Mouse (Mus musculus) embryonic facial prominence, embryonic 11.5 days (tissue): ENCODE results near the gene Spo11. TPM values are rescaled to one million over a fixed set of nuclear protein-coding genes. Genes with fewer than 3 reads are reported as not detected.

Source experiments
- ATAC-seq: fragments of 200-750 bp; cut with Nextera tagmentation; replicated peaks from 2 replicates; pipeline ENCODE4 v1.8.0; 2017; ENCODE audit warnings: low read depth; ENCODE audit not compliant: insufficient number of reproducible peaks, low FRiP score, low TSS enrichment
- DNase-seq: peaks from one replicate; pipeline ENCODE4 v3.0.0-alpha.2; 2015; ENCODE audit warnings: low spot score
- H3K27ac ChIP-seq: fragments of 300-500 bp; sonication (generic); replicated peaks from 2 replicates; pipeline ENCODE4 v1.5.1; 2014; ENCODE audit warnings: mild to moderate bottlenecking, low read depth, low read length, control low read depth
- H3K27me3 ChIP-seq: fragments of 300-500 bp; sonication (generic); 2 replicates; pipeline ENCODE4 v1.6.1; 2014; ENCODE audit warnings: mild to moderate bottlenecking, low read length, moderate library complexity, mixed read lengths; ENCODE audit not compliant: control insufficient read depth, insufficient read depth
- H3K36me3 ChIP-seq: fragments of 300-500 bp; sonication (generic); replicated peaks from 2 replicates; pipeline ENCODE4 v1.6.1; 2014; ENCODE audit warnings: low read depth, mild to moderate bottlenecking, low read length, moderate library complexity, mixed read lengths; ENCODE audit not compliant: control insufficient read depth, insufficient read depth
- H3K4me1 ChIP-seq: fragments of 300-500 bp; sonication (generic); 2 replicates; pipeline ENCODE4 v1.6.1; 2014; ENCODE audit warnings: low read length, mixed read lengths; ENCODE audit not compliant: control insufficient read depth, insufficient read depth
- H3K4me2 ChIP-seq: fragments of 300-500 bp; sonication (generic); 2 replicates; pipeline ENCODE4 v1.6.1; 2014; ENCODE audit warnings: low read depth, mild to moderate bottlenecking, control low read depth, low read length, moderate library complexity
- H3K4me3 ChIP-seq: fragments of 300-500 bp; sonication (generic); 2 replicates; pipeline ENCODE4 v1.5.1; 2014; ENCODE audit warnings: low read depth, low read length, control low read depth
- H3K9ac ChIP-seq: fragments of 300-500 bp; sonication (generic); replicated peaks from 2 replicates; pipeline ENCODE4 v1.6.1; 2014; ENCODE audit warnings: mild to moderate bottlenecking, control low read depth, low read length
- H3K9me3 ChIP-seq: fragments of 300-500 bp; sonication (generic); replicated peaks from 2 replicates; pipeline ENCODE4 v1.6.1; 2016; ENCODE audit warnings: mild to moderate bottlenecking, low read length, inconsistent platforms, mixed read lengths; ENCODE audit not compliant: control insufficient read depth
- WGBS: fragments of 180-500 bp; shearing (Covaris S2); extraction: QIAGEN DNeasy Blood & Tissue Kit; methylation state at CpG from one replicate; pipeline ENCODE4 v1.1.7; 2014; 5-methylcytosine and 5-hydroxymethylcytosine counted together
- polyA plus RNA-seq: library from polyadenylated mRNA; unstranded; fragments of >200 nt; fragmentation: Nextera tagmentation; extraction: Ambion mirVana; gene quantifications from 2 replicates; pipeline ENCODE4 v1.2.1, GENCODE M21; 2014

The Spo11 gene
- polyA plus RNA-seq, 1 experiment from 2014 or later: 0.94 TPM

GRCm38 (mm10) chr2:172999630-173000284, 22.3 kb downstream of the Spo11 start, which contains the start of gene Rae1:
TSS of gene Rae1 (plus strand) at chr2:173000117.
- peaks cover 5% of the 10 kb centered on the region; the same call in 1 of the 2 replicates for H3K4me1 ChIP-seq
- H3K4me2 ChIP-seq: peak within 1 kb of the TSS; percentile 78
- H3K36me3 ChIP-seq: peaks cover 3% of the 10 kb centered on the region
- H3K27me3 ChIP-seq: no peaks in the 10 kb centered on the region
- under 1% methylated on average over 45 of the region's 45 CpGs for WGBS
- DNase-seq: peak; percentile 99
- peak within 1 kb of the TSS; percentile 66 for H3K27ac ChIP-seq
- H3K9me3 ChIP-seq: no peaks in the 10 kb centered on the region
- H3K9ac ChIP-seq: peak within 1 kb of the TSS; percentile 90
- peak; percentile 91 for ATAC-seq
- peak within 1 kb of the TSS; percentile 94 for H3K4me3 ChIP-seq

- no peaks in the 10 kb centered on the region for H3K9me3 ChIP-seq
- H3K36me3 ChIP-seq: peaks cover 6% of the 10 kb centered on the region
- H3K4me3 ChIP-seq: peak overlapping the region; percentile 94
- peak overlapping the region; percentile 90 for H3K9ac ChIP-seq
- under 1% methylated on average over 42 of the region's 42 CpGs for WGBS
- H3K27ac ChIP-seq: peak overlapping the region; percentile 66
- H3K4me2 ChIP-seq: peak overlapping the region; percentile 78
- DNase-seq: peak; percentile 64
- H3K27me3 ChIP-seq: no peaks in the 10 kb centered on the region
- peak; percentile 80 for ATAC-seq
- peaks cover 5% of the 10 kb centered on the region; the same call in 1 of the 2 replicates for H3K4me1 ChIP-seq
These were observed 22.8 kb downstream of the Spo11 start for GRCm38 (mm10) chr2:173000285-173000652.

- DNase-seq (no peak), ATAC-seq (no peak)
- Histone ChIP-seq H3K9ac (peak overlapping the region; percentile 90), H3K27ac (no peak overlapping the region), H3K36me3 (peaks cover 6% of the 10 kb centered on the region), H3K27me3 (no peaks in the 10 kb centered on the region), H3K9me3 (no peaks in the 10 kb centered on the region), H3K4me3 (peak overlapping the region; percentile 94), H3K4me1 (peaks cover 5% of the 10 kb centered on the region; the same call in 1 of the 2 replicates), H3K4me2 (peak overlapping the region; percentile 78)
- 18% methylated on average over 8 of the region's 8 CpGs for WGBS
These were observed 23.4 kb downstream of the Spo11 start for GRCm38 (mm10) chr2:173000921-173001320.

DNA sequence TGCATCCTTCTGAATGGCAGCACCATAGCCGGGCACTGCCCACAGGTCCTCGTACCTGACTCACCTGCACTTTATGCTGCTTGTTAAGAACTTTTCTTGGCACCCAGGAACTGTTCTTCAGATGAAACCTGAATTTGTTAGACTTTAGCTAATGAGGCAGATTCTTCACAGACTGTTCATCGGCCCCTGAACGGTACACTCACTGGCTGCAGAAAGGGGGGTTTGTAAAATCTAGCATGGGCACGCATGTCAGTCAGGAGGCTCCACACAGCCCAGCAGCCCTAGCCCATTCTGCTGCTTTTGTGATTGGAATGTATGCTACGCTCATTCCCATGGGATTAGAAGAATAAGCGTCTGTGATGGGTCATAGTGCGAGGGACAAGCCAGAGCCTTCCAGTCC, 26.2 kb downstream of the Spo11 start:
- Histone ChIP-seq H3K36me3 (peaks cover 6% of the 10 kb centered on the region), H3K4me2 (no peak overlapping the region), H3K4me1 (peaks cover 5% of the 10 kb centered on the region; the same call in 1 of the 2 replicates), H3K9ac (no peak overlapping the region), H3K27ac (no peak overlapping the region), H3K4me3 (no peak overlapping the region), H3K9me3 (no peaks in the 10 kb centered on the region), H3K27me3 (no peaks in the 10 kb centered on the region)
- WGBS: 92% methylated on average over 8 of the region's 8 CpGs
- ATAC-seq: no peak
- DNase-seq: no peak

DNA sequence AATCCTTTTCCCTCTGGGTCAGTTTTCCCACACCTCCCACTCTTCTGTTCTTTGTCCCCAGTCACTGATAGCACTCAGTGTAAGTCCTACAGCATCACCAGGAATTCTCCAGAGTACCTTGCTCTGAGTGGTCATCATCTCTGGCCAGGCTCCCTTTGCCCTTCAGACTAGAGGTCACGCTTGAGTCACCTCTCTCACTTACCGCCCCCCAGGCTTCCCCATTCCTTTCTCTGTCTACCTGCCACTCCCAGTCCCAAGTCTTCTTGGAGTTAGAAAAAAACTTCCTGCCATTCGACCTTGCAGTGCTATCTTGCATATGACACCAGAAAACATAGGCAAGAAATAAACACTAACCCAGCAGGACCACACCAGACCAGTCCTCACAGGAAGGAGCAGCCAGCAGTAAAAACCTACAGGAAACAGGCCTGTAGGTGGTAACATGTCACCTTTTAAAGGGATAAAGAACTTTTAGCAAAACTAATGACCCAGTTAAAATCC, 32.8 kb downstream of the Spo11 start:
- Histone ChIP-seq H3K27ac (no peak overlapping the region), H3K4me2 (no peak overlapping the region), H3K9ac (no peak overlapping the region), H3K4me3 (no peak overlapping the region), H3K9me3 (no peaks in the 10 kb centered on the region), H3K27me3 (no peaks in the 10 kb centered on the region), H3K4me1 (no peaks in the 10 kb centered on the region), H3K36me3 (peaks cover 24% of the 10 kb centered on the region)
- 78% methylated on average over 3 of the region's 3 CpGs for WGBS
- no peak for ATAC-seq
- no peak for DNase-seq

GRCm38 (mm10) chr2:173011440-173011839, 33.9 kb downstream of the Spo11 start:
- Histone ChIP-seq H3K4me3 (no peak overlapping the region), H3K27me3 (no peaks in the 10 kb centered on the region), H3K4me1 (no peaks in the 10 kb centered on the region), H3K4me2 (no peak overlapping the region), H3K9ac (no peak overlapping the region), H3K27ac (no peak overlapping the region), H3K36me3 (peaks cover 24% of the 10 kb centered on the region), H3K9me3 (no peaks in the 10 kb centered on the region)
- WGBS: 95% methylated on average over 8 of the region's 8 CpGs
- DNase-seq (no peak), ATAC-seq (no peak)

DNA sequence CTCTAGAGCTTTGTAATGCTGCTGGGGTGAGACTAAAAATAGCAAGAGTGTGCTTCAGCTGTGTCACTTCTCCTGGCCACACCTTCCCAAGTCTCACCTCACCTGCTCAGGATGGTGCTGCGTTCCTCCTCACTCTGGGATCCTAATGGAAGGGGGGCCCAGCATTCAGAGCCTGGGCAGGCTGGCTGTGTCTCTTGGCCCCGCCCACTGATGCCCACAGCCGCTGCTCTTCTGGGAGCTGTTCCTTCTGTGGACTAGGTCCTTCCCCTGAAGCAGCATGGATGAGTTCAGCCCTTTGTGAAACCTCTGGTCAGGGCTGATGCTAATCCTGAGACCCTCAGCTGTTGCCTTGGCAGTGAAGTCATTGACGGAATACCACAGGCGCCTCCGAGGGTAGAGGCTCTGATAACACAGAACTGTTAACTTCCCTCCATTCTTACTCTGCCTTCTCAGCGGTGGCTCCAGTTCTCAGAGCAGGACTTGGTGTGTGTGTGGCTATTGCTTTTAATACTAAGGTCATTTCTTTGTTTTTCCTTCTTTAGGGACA, 37.3 kb downstream of the Spo11 start:
- 77% methylated on average over 7 of the region's 7 CpGs for WGBS
- H3K9ac ChIP-seq: no peak overlapping the region
- no peak for DNase-seq
- no peak overlapping the region for H3K4me3 ChIP-seq
- peaks cover 4% of the 10 kb centered on the region for H3K4me1 ChIP-seq
- H3K27me3 ChIP-seq: no peaks in the 10 kb centered on the region
- no peak for ATAC-seq
- no peak overlapping the region for H3K4me2 ChIP-seq
- H3K27ac ChIP-seq: no peak overlapping the region
- no peaks in the 10 kb centered on the region for H3K9me3 ChIP-seq
- peaks cover 19% of the 10 kb centered on the region for H3K36me3 ChIP-seq

DNA sequence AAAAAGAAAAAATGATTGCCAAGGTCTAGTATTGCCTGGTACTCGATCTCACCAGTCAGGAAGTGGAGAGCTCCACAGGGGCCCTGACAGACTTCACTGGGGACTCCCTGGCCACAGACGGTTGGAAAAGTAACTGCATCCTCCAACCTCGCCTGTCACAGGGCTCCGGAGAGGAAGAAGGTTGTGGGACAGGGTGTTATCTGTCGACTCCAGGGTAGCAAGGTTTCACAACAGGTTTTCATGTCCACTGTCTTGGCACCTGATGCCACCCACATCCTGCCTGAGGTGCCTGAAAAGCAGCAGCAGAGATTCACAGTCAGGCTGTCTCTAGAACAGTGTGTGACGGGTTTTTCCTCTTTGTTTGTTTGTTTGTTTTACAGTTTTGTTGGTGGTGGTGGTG, 40.4 kb downstream of the Spo11 start:
- no peak overlapping the region for H3K4me2 ChIP-seq
- no peak overlapping the region for H3K9ac ChIP-seq
- DNase-seq (no peak), ATAC-seq (no peak)
- peaks cover 8% of the 10 kb centered on the region for H3K27me3 ChIP-seq
- 44% methylated on average over 6 of the region's 6 CpGs for WGBS
- H3K9me3 ChIP-seq: no peaks in the 10 kb centered on the region
- peaks cover 4% of the 10 kb centered on the region for H3K4me1 ChIP-seq
- H3K36me3 ChIP-seq: peaks cover 5% of the 10 kb centered on the region; the same call in 1 of the 2 replicates
- H3K27ac ChIP-seq: no peak overlapping the region
- no peak overlapping the region for H3K4me3 ChIP-seq
